11 mouse cellular contexts compared by ENCODE assay signal in genomic region chr7:126465246-126466030, GRCm38 (mm10). TPM values are rescaled to one million over a fixed set of nuclear protein-coding genes. Genes with fewer than 3 reads are reported as not detected.
DNase-seq lines count a peak whose midpoint lies in the region; ATAC-seq and TF ChIP-seq lines count a peak whose summit lies in the region.
"Had no signal": no experiment of that assay in that cellular context is flagged by ENCODE, and none has a peak within 500 bp of the region (broad histone marks: within the 10 kb centered on the region; RNA-seq: fewer than 3 reads in every experiment).

No protein-coding gene starts in this region.

- ATAC-seq in kidney, embryonic 15.5 days (replicated peaks; ENCODE audit: low FRiP score), result no peak
- peak; percentile 21; the same call in 1 of the 2 replicates for ATAC-seq in limb, embryonic 15.5 days (ENCODE audit: insufficient number of reproducible peaks, low FRiP score, low TSS enrichment, low read depth)
- no peak for ATAC-seq in forebrain, postnatal 0 days

- H3K79me2 ChIP-seq in heart, adult 2 months (replicated peaks; ENCODE audit: control insufficient read depth, insufficient read depth, low read length), result no peaks in the 10 kb centered on the region

- H3K36me3 ChIP-seq in kidney, embryonic 15.5 days, result peaks cover 45% of the 10 kb centered on the region
- H3K36me3 ChIP-seq in heart, adult 2 months (ENCODE audit: control insufficient read depth, insufficient read depth, low read length), result no peaks in the 10 kb centered on the region
- H3K36me3 ChIP-seq in limb, embryonic 15.5 days, result peaks cover 44% of the 10 kb centered on the region
- peaks cover 40% of the 10 kb centered on the region for H3K36me3 ChIP-seq in forebrain, postnatal 0 days (ENCODE audit: insufficient read depth)

- 31% methylated on average over 7 of the region's 7 CpGs for WGBS in kidney, embryonic 15.5 days
- WGBS in heart, adult 2 months, result 19% methylated on average over 7 of the region's 7 CpGs
- 45% methylated on average over 7 of the region's 7 CpGs for WGBS in limb, embryonic 15.5 days
- 56% methylated on average over 7 of the region's 7 CpGs for WGBS in forebrain, postnatal 0 days

- H3K4me1 ChIP-seq in kidney, embryonic 15.5 days, result peaks cover 48% of the 10 kb centered on the region
- H3K4me1 ChIP-seq in heart, adult 2 months (ENCODE audit: control insufficient read depth, insufficient read depth, low read length), result peaks cover 2% of the 10 kb centered on the region; the same call in 1 of the 2 replicates
- peaks cover 32% of the 10 kb centered on the region for H3K4me1 ChIP-seq in limb, embryonic 15.5 days
- H3K4me1 ChIP-seq in forebrain, postnatal 0 days (ENCODE audit: insufficient read depth), result no peaks in the 10 kb centered on the region

- H3K9me3 ChIP-seq in kidney, embryonic 15.5 days (replicated peaks), result no peaks in the 10 kb centered on the region
- H3K9me3 ChIP-seq in limb, embryonic 15.5 days, result no peaks in the 10 kb centered on the region
- no peaks in the 10 kb centered on the region for H3K9me3 ChIP-seq in forebrain, postnatal 0 days (ENCODE audit: low read length)
- H3K9me3 ChIP-seq: hindbrain, embryonic 12.5 days had no signal

- DNase-seq in kidney, adult 8-10 months, result no peak
- DNase-seq in adrenal gland, postnatal 14 days, result peak; percentile 74
- DNase-seq in heart, adult 2 months, result peak in 1 of 2 experiments; percentile 64
- no peak for DNase-seq in cerebellum, postnatal 36 days
- no peak for DNase-seq in spleen, adult 18-20 months
- no peak for DNase-seq in forebrain, postnatal 0 days
- DNase-seq: cerebellum, adult 11 months had no signal

- peak; percentile 63 for TF ChIP-seq POLR2A in heart, adult 2 months (IDR thresholded peaks at IDR 0.05; ENCODE audit: insufficient read depth, low read depth, low read length)

- no peak for TF ChIP-seq EP300 in heart, adult 2 months (IDR thresholded peaks at IDR 0.05; ENCODE audit: insufficient read depth, low read depth, low read length)

- H3K4me2 ChIP-seq in kidney, embryonic 15.5 days, result no peak overlapping the region
- H3K4me2 ChIP-seq in limb, embryonic 15.5 days, result no peak overlapping the region
- no peak overlapping the region for H3K4me2 ChIP-seq in forebrain, postnatal 0 days (ENCODE audit: low read depth)
- H3K4me2 ChIP-seq: hindbrain, embryonic 12.5 days had no signal

- intact Hi-C loops in heart, adult 2 months (cut with DNase I), result loop anchor here (5.0 kb wide), 1 partner anchor 68 kb away; the partner anchor contains the start of gene Nfatc2ip

- H3K27me3 ChIP-seq in kidney, embryonic 15.5 days, result no peaks in the 10 kb centered on the region
- no peaks in the 10 kb centered on the region for H3K27me3 ChIP-seq in heart, adult 2 months (ENCODE audit: control insufficient read depth, insufficient read depth, low read length)
- H3K27me3 ChIP-seq in limb, embryonic 15.5 days, result no peaks in the 10 kb centered on the region
- H3K27me3 ChIP-seq in forebrain, postnatal 0 days (ENCODE audit: insufficient read depth, low read length), result no peaks in the 10 kb centered on the region
- H3K27me3 ChIP-seq: hindbrain, embryonic 12.5 days had no signal

- H3K9ac ChIP-seq in kidney, embryonic 15.5 days, result no peak overlapping the region
- 0 out of 2 replicates have a peak overlapping the region, but pooled peaks have one; percentile 0 for H3K9ac ChIP-seq in heart, adult 2 months (ENCODE audit: low read depth, low read length)
- no peak overlapping the region for H3K9ac ChIP-seq in limb, embryonic 15.5 days
- H3K9ac ChIP-seq in forebrain, postnatal 0 days, result no peak overlapping the region
- H3K9ac ChIP-seq: hindbrain, embryonic 12.5 days; liver, embryonic 14.5 days had no signal

- H3K27ac ChIP-seq in kidney, embryonic 15.5 days, result peak overlapping the region; percentile 43; the same call in 1 of the 2 replicates
- H3K27ac ChIP-seq in heart, adult 2 months, result peak overlapping the region; percentile 60
- peak overlapping the region; percentile 58 for H3K27ac ChIP-seq in limb, embryonic 15.5 days
- H3K27ac ChIP-seq in forebrain, postnatal 0 days (ENCODE audit: low read depth, low read length), result no peak overlapping the region
- H3K27ac ChIP-seq: liver, embryonic 14.5 days had no signal

- TF ChIP-seq CTCF in heart, adult 2 months (IDR thresholded peaks at IDR 0.05), result no peak
- TF ChIP-seq CTCF in forebrain, postnatal 0 days (IDR thresholded peaks at IDR 0.05; ENCODE audit: low read depth), result no peak

- H3K4me3 ChIP-seq in kidney, embryonic 15.5 days (replicated peaks), result no peak overlapping the region
- no peak overlapping the region for H3K4me3 ChIP-seq in heart, adult 2 months
- H3K4me3 ChIP-seq in limb, embryonic 15.5 days, result no peak overlapping the region
- H3K4me3 ChIP-seq in forebrain, postnatal 0 days (ENCODE audit: low read depth, low read length), result no peak overlapping the region
- H3K4me3 ChIP-seq: hindbrain, embryonic 12.5 days had no signal

RNA-seq across cellular contexts. Expression of gene Atp2a1, which starts 2.5 kb away (rescaled TPM):
- 13.4 and 25.1 TPM in 2 replicates for polyA plus RNA-seq in kidney, embryonic 15.5 days (2015; fragmentation: Nextera tagmentation; extraction: Ambion mirVana)
- total RNA-seq in adrenal gland, postnatal 14 days (2021), result 0.33 and 0.68 TPM in 2 replicates
- total RNA-seq in heart, adult 2 months (2021), result 1 to 10 TPM; 1.1 to 1.3 TPM
- 5.7 and 6.6 TPM in 2 replicates for polyA plus RNA-seq in heart, adult 2 months (2012; rRNA removed)
- polyA plus RNA-seq in limb, embryonic 15.5 days (2015; fragmentation: Nextera tagmentation; extraction: Ambion mirVana), result 82.8 and 290 TPM in 2 replicates
- 0.24 and 0.54 TPM in 2 replicates for total RNA-seq in forebrain, postnatal 0 days (2014; rRNA removed)
- polyA plus RNA-seq in forebrain, postnatal 0 days (2015; fragmentation: Nextera tagmentation; extraction: Ambion mirVana), result 0.10 and 0.45 TPM in 2 replicates

RNA-seq across cellular contexts. Expression of gene Sh2b1, which starts 9.8 kb away (rescaled TPM):
- polyA plus RNA-seq in kidney, embryonic 15.5 days (2015; fragmentation: Nextera tagmentation; extraction: Ambion mirVana), result 52.7 and 56.0 TPM in 2 replicates
- 52.3 and 56.4 TPM in 2 replicates for total RNA-seq in adrenal gland, postnatal 14 days (2021)
- total RNA-seq in heart, adult 2 months (2021), result 10 to 100 TPM; 42.5 to 46.1 TPM
- polyA plus RNA-seq in heart, adult 2 months (2012; rRNA removed), result 58.2 and 59.2 TPM in 2 replicates
- polyA plus RNA-seq in limb, embryonic 15.5 days (2015; fragmentation: Nextera tagmentation; extraction: Ambion mirVana), result 51.9 and 53.7 TPM in 2 replicates
- total RNA-seq in forebrain, postnatal 0 days (2014; rRNA removed), result 31.0 and 35.4 TPM in 2 replicates
- 66.0 and 70.4 TPM in 2 replicates for polyA plus RNA-seq in forebrain, postnatal 0 days (2015; fragmentation: Nextera tagmentation; extraction: Ambion mirVana)

RNA-seq across cellular contexts. Expression of gene Tufm, which starts 21.7 kb away (rescaled TPM):
- 154 and 156 TPM in 2 replicates for polyA plus RNA-seq in kidney, embryonic 15.5 days (2015; fragmentation: Nextera tagmentation; extraction: Ambion mirVana)
- total RNA-seq in adrenal gland, postnatal 14 days (2021), result 221 and 223 TPM in 2 replicates
- total RNA-seq in heart, adult 2 months (2021), result 100 to 1,000 TPM; 271 to 314 TPM
- polyA plus RNA-seq in heart, adult 2 months (2012; rRNA removed), result 288 and 353 TPM in 2 replicates
- 120 and 130 TPM in 2 replicates for polyA plus RNA-seq in limb, embryonic 15.5 days (2015; fragmentation: Nextera tagmentation; extraction: Ambion mirVana)
- 75.9 and 76.5 TPM in 2 replicates for total RNA-seq in forebrain, postnatal 0 days (2014; rRNA removed)
- 97.6 and 102 TPM in 2 replicates for polyA plus RNA-seq in forebrain, postnatal 0 days (2015; fragmentation: Nextera tagmentation; extraction: Ambion mirVana)

RNA-seq across cellular contexts. Expression of gene Rabep2, which starts 36.9 kb away (rescaled TPM):
- 34.5 and 35.7 TPM in 2 replicates for polyA plus RNA-seq in kidney, embryonic 15.5 days (2015; fragmentation: Nextera tagmentation; extraction: Ambion mirVana)
- 35.7 and 45.2 TPM in 2 replicates for total RNA-seq in adrenal gland, postnatal 14 days (2021)
- 1 to 10 TPM; 5.3 to 6.3 TPM for total RNA-seq in heart, adult 2 months (2021)
- polyA plus RNA-seq in heart, adult 2 months (2012; rRNA removed), result 8.1 and 9.2 TPM in 2 replicates
- 39.3 and 39.4 TPM in 2 replicates for polyA plus RNA-seq in limb, embryonic 15.5 days (2015; fragmentation: Nextera tagmentation; extraction: Ambion mirVana)
- total RNA-seq in forebrain, postnatal 0 days (2014; rRNA removed), result 26.1 and 26.4 TPM in 2 replicates
- polyA plus RNA-seq in forebrain, postnatal 0 days (2015; fragmentation: Nextera tagmentation; extraction: Ambion mirVana), result 17.3 and 19.3 TPM in 2 replicates

RNA-seq across cellular contexts. Expression of gene Atxn2l, which starts 37.8 kb away (rescaled TPM):
- 49.3 and 51.7 TPM in 2 replicates for polyA plus RNA-seq in kidney, embryonic 15.5 days (2015; fragmentation: Nextera tagmentation; extraction: Ambion mirVana)
- 90.3 and 96.7 TPM in 2 replicates for total RNA-seq in adrenal gland, postnatal 14 days (2021)
- 10 to 100 TPM; 34.0 to 37.6 TPM for total RNA-seq in heart, adult 2 months (2021)
- 48.1 and 66.7 TPM in 2 replicates for polyA plus RNA-seq in heart, adult 2 months (2012; rRNA removed)
- 41.9 and 47.0 TPM in 2 replicates for polyA plus RNA-seq in limb, embryonic 15.5 days (2015; fragmentation: Nextera tagmentation; extraction: Ambion mirVana)
- 60.5 and 89.0 TPM in 2 replicates for total RNA-seq in forebrain, postnatal 0 days (2014; rRNA removed)
- 39.5 and 56.8 TPM in 2 replicates for polyA plus RNA-seq in forebrain, postnatal 0 days (2015; fragmentation: Nextera tagmentation; extraction: Ambion mirVana)
